Mouse (Mus musculus): ENCODE measurements around the gene Echdc2. TPM values are rescaled to one million over a fixed set of nuclear protein-coding genes. Genes with fewer than 3 reads are reported as not detected.

Gene Echdc2
- polyA plus RNA-seq (2012; ENCODE audit: insufficient read depth, insufficient read length, low replicate concordance, missing spikeins): not detected in 2 replicates

- WGBS: 1% methylated on average over 43 of the region's 43 CpGs
- TF ChIP-seq POLR2A (IDR thresholded peaks at IDR 0.05; ENCODE audit: insufficient read depth, low read depth, low read length): no peak
- TF ChIP-seq CTCF (IDR thresholded peaks at IDR 0.05; ENCODE audit: insufficient read depth, low read depth, low read length): peak; percentile 30; the same call in 1 of the 2 replicates
- Histone ChIP-seq H3K27ac (ENCODE audit: insufficient read depth, low read depth, low read length) (no peak within 1 kb of the TSS), H3K4me3 (ENCODE audit: insufficient read depth, low read depth, low read length) (peak within 1 kb of the TSS; percentile 45), H3K4me1 (ENCODE audit: control insufficient read depth, insufficient read depth, low read length) (peaks cover 8% of the 10 kb centered on the region)
Measured at GRCm38 (mm10) chr4:108165152-108165895, at the start of gene Echdc2. Gene Echdc2, plus strand, starts transcription at chr4:108165437.

- WGBS: 92% methylated on average over 2 of the region's 2 CpGs
- Histone ChIP-seq H3K27ac (ENCODE audit: insufficient read depth, low read depth, low read length) (no peak overlapping the region), H3K4me3 (ENCODE audit: insufficient read depth, low read depth, low read length) (no peak overlapping the region), H3K4me1 (ENCODE audit: control insufficient read depth, insufficient read depth, low read length) (no peaks in the 10 kb centered on the region)
- TF ChIP-seq POLR2A (IDR thresholded peaks at IDR 0.05; ENCODE audit: insufficient read depth, low read depth, low read length) (no peak), CTCF (IDR thresholded peaks at IDR 0.05; ENCODE audit: insufficient read depth, low read depth, low read length) (no peak)
Measured at GRCm38 (mm10) chr4:108116466-108116865, 48.8 kb upstream of the Echdc2 start.

- no peak overlapping the region for H3K27ac ChIP-seq (ENCODE audit: insufficient read depth, low read depth, low read length)
- no peaks in the 10 kb centered on the region for H3K4me1 ChIP-seq (ENCODE audit: control insufficient read depth, insufficient read depth, low read length)
- 93% methylated on average over 8 of the region's 8 CpGs for WGBS
- TF ChIP-seq POLR2A (IDR thresholded peaks at IDR 0.05; ENCODE audit: insufficient read depth, low read depth, low read length): no peak
- no peak for TF ChIP-seq CTCF (IDR thresholded peaks at IDR 0.05; ENCODE audit: insufficient read depth, low read depth, low read length)
- no peak overlapping the region for H3K4me3 ChIP-seq (ENCODE audit: insufficient read depth, low read depth, low read length)
Measured at GRCm38 (mm10) chr4:108117488-108117887, 47.7 kb upstream of the Echdc2 start.

GRCm38 (mm10) chr4:108117924-108118876 lies 47.0 kb upstream of the Echdc2 start:
- Histone ChIP-seq H3K4me3 (ENCODE audit: insufficient read depth, low read depth, low read length) (peak overlapping the region; percentile 66), H3K27ac (ENCODE audit: insufficient read depth, low read depth, low read length) (peak overlapping the region; percentile 67; the same call in 1 of the 2 replicates), H3K4me1 (ENCODE audit: control insufficient read depth, insufficient read depth, low read length) (no peaks in the 10 kb centered on the region)
- TF ChIP-seq POLR2A (IDR thresholded peaks at IDR 0.05; ENCODE audit: insufficient read depth, low read depth, low read length) (peak; percentile 74), CTCF (IDR thresholded peaks at IDR 0.05; ENCODE audit: insufficient read depth, low read depth, low read length) (0 out of 2 replicates have a peak, but pooled peaks have one; percentile 13)
- WGBS: 12% methylated on average over 45 of the region's 45 CpGs

GRCm38 (mm10) chr4:108124104-108124503 lies 41.1 kb upstream of the Echdc2 start:
- H3K4me3 ChIP-seq (ENCODE audit: insufficient read depth, low read depth, low read length): no peak overlapping the region
- no peak overlapping the region for H3K27ac ChIP-seq (ENCODE audit: insufficient read depth, low read depth, low read length)
- TF ChIP-seq CTCF (IDR thresholded peaks at IDR 0.05; ENCODE audit: insufficient read depth, low read depth, low read length) (no peak), POLR2A (IDR thresholded peaks at IDR 0.05; ENCODE audit: insufficient read depth, low read depth, low read length) (no peak)
- no peaks in the 10 kb centered on the region for H3K4me1 ChIP-seq (ENCODE audit: control insufficient read depth, insufficient read depth, low read length)
- WGBS: 88% methylated on average over 1 of the region's 1 CpGs

GRCm38 (mm10) chr4:108126260-108126659 lies 39.0 kb upstream of the Echdc2 start:
- TF ChIP-seq POLR2A (IDR thresholded peaks at IDR 0.05; ENCODE audit: insufficient read depth, low read depth, low read length) (no peak), CTCF (IDR thresholded peaks at IDR 0.05; ENCODE audit: insufficient read depth, low read depth, low read length) (no peak)
- 90% methylated on average over 4 of the region's 4 CpGs for WGBS
- Histone ChIP-seq H3K4me1 (ENCODE audit: control insufficient read depth, insufficient read depth, low read length) (no peaks in the 10 kb centered on the region), H3K27ac (ENCODE audit: insufficient read depth, low read depth, low read length) (no peak overlapping the region), H3K4me3 (ENCODE audit: insufficient read depth, low read depth, low read length) (no peak overlapping the region)

GRCm38 (mm10) chr4:108127516-108127915 lies 37.7 kb upstream of the Echdc2 start:
- no peak overlapping the region for H3K4me3 ChIP-seq (ENCODE audit: insufficient read depth, low read depth, low read length)
- H3K27ac ChIP-seq (ENCODE audit: insufficient read depth, low read depth, low read length): no peak overlapping the region
- 88% methylated on average over 5 of the region's 5 CpGs for WGBS
- TF ChIP-seq CTCF (IDR thresholded peaks at IDR 0.05; ENCODE audit: insufficient read depth, low read depth, low read length): no peak
- TF ChIP-seq POLR2A (IDR thresholded peaks at IDR 0.05; ENCODE audit: insufficient read depth, low read depth, low read length): no peak
- no peaks in the 10 kb centered on the region for H3K4me1 ChIP-seq (ENCODE audit: control insufficient read depth, insufficient read depth, low read length)

- no peak for TF ChIP-seq CTCF (IDR thresholded peaks at IDR 0.05; ENCODE audit: insufficient read depth, low read depth, low read length)
- no peak for TF ChIP-seq POLR2A (IDR thresholded peaks at IDR 0.05; ENCODE audit: insufficient read depth, low read depth, low read length)
- Histone ChIP-seq H3K27ac (ENCODE audit: insufficient read depth, low read depth, low read length) (no peak overlapping the region), H3K4me1 (ENCODE audit: control insufficient read depth, insufficient read depth, low read length) (no peaks in the 10 kb centered on the region), H3K4me3 (ENCODE audit: insufficient read depth, low read depth, low read length) (no peak overlapping the region)
- 92% methylated on average over 2 of the region's 2 CpGs for WGBS
Measured at GRCm38 (mm10) chr4:108128339-108128738, 36.9 kb upstream of the Echdc2 start.
